Mouse (Mus musculus) inflammation-experienced regulatory T-cells (primary cell): ENCODE results near the gene Rnf222. TPM values are rescaled to one million over a fixed set of nuclear protein-coding genes. Genes with fewer than 3 reads are reported as not detected.

Source experiments
- polyA plus RNA-seq, 2 experiments: library from polyadenylated mRNA; unstranded; fragments of 100-300 nt; shearing (Covaris generic); gene quantifications; one replicate each; pipeline ENCODE4 v1.2.1; 2017

Gene Rnf222
- polyA plus RNA-seq: under 1 TPM in 1 of 2 experiments, not detected in 1; 0.13 TPM

DNA sequence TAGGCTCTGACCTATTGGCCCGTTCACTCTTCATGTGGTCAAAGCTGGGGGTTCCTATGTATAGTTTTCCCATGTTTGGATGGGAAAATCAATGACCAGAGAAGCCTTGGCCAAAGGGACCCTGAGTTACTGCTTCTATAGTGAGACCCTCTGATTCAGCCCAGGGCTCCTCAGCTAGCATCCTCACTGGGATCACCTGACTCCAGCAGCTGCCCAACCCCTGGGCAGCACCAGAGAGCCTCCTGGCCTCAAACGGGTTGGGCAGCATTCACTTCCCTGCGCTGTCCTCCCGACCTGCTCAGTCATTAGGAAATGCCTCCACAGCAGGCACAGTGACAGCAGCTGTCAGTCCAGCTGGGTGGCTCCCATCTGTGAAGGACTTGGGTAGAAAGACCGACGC lies at the start of gene Rnf222:
Gene Rnf222 (plus strand): TSS at position 301 of the 400 bp plus-strand sequence.

DNA sequence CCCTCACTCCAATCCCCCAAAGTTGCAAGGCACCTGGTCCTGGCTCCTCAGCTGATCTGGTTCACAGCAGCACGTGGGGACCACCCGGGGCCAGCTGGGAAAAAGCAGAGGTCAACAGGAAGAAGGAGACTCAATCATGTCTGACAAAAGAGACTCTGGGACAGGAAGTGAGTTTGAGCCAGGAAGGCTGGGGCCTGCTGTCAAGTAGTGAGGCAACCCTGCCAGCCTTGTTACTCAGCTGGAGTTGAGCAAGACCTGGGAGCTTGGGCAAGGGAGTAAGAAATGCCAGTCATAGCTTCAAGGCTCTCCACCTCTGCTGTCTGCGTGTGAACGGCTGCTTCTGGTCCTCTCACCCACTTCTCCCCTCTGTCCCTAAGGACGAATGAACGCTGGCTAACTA lies 16.6 kb upstream of the Rnf222 start, which contains the start of gene Ndel1:
Gene Ndel1 (minus strand): TSS at position 111 of the 400 bp plus-strand sequence.

DNA sequence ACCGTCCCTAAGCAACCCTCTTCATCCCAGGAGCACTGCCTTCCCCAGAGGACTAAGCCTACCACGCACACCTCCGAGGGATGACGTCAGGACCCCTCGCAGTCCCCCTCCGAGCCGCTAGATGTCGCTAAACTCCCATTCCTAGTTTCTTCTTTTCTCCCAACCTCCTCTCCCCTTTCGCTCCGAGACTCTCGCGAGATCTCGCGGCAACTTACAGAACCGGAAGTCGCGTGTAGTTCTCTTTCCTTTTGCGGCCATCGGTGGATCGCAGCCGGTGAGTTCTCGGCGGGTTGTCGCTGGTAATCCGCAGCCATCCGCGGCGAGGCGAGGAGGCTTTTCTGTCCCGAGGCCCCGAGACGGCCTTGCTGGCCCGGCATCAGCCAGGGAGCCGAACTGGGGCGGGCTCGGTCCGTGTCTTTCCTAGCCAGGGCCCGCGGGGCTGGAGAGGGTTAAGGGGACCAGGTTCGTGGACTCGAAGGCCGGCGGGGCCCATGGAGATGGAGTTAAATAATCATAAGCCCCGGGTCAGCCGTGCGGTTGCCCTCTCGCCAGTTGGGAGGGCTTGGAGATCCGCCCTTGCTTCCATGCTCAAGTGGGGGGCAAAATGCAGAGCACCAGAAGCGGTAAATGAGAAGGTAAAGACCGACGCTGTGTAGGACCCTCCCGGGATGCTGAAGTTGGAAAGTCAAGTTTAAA lies 13.1 kb downstream of the Rnf222 start, which contains the start of gene Rpl26:
Gene Rpl26 (plus strand): TSS at position 233 of the 696 bp plus-strand sequence.

DNA sequence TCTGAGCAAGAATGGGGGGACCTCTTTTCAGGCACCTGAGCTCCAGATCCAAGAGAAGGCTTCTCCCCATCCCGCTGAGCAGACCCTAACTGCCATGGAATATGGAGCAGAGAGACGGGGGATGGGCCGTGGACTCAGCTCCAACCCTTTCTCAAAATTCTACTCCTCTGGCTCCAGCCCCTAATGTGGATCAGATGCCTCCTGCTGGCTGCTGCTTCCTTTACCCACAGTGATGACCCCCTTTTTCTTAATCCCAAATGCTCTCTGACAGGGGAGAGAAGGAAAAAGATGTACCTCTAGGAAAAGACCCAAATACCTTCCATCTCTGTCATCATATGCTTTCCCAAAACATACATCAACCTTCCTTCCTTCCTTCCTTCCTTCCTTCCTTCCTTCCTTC lies 38.6 kb downstream of the Rnf222 start, which contains the start of gene Odf4:
Gene Odf4 (minus strand): TSS at position 101 of the 400 bp plus-strand sequence.

Other genes starting within 250 kb of the Rnf222 start
- 1 to 10 TPM in 1 of 2 experiments, under 1 TPM in 1; 0.96 to 2.1 TPM for gene Myh10, start 197.0 kb upstream of the Rnf222 start, polyA plus RNA-seq
- 10 to 100 TPM; 58.3 to 68.8 TPM for gene Ndel1, start 16.7 kb upstream of the Rnf222 start, polyA plus RNA-seq
- 100 to 1,000 TPM; 738 to 754 TPM for gene Rpl26, start 13.0 kb downstream of the Rnf222 start, polyA plus RNA-seq
- 1 to 10 TPM in 1 of 2 experiments, under 1 TPM in 1; 0.51 to 4.0 TPM for gene Odf4, start 38.5 kb downstream of the Rnf222 start, polyA plus RNA-seq
- gene Arhgef15, start 68.9 kb downstream of the Rnf222 start, polyA plus RNA-seq: under 1 TPM; 0.19 to 0.78 TPM
- gene Slc25a35, start 79.6 kb downstream of the Rnf222 start, polyA plus RNA-seq: 10 to 100 TPM in 1 of 2 experiments, 1 to 10 TPM in 1; 6.6 to 12.5 TPM
- gene Rangrf, start 86.6 kb downstream of the Rnf222 start, polyA plus RNA-seq: 10 to 100 TPM; 20.6 to 25.1 TPM
- 1 to 10 TPM; 3.4 to 4.0 TPM for gene Pfas, start 119.9 kb downstream of the Rnf222 start, polyA plus RNA-seq
- gene Ctc1, start 127.4 kb downstream of the Rnf222 start, polyA plus RNA-seq: 10 to 100 TPM; 21.2 to 28.1 TPM
- 1 to 10 TPM; 3.4 to 5.2 TPM for gene Aurkb, start 157.1 kb downstream of the Rnf222 start, polyA plus RNA-seq
- 1 to 10 TPM; 6.4 to 7.6 TPM for gene Borcs6, start 171.2 kb downstream of the Rnf222 start, polyA plus RNA-seq
- gene Tmem107, start 182.3 kb downstream of the Rnf222 start, polyA plus RNA-seq: 1 to 10 TPM; 2.4 to 4.8 TPM
- 100 to 1,000 TPM; 137 to 175 TPM for gene Vamp2, start 199.9 kb downstream of the Rnf222 start, polyA plus RNA-seq
- gene Per1, start 206.7 kb downstream of the Rnf222 start, polyA plus RNA-seq: 10 to 100 TPM in 1 of 2 experiments, 1 to 10 TPM in 1; 4.8 to 12.0 TPM
- under 1 TPM in 1 of 2 experiments, not detected in 1; 0.51 TPM for gene Hes7, start 231.9 kb downstream of the Rnf222 start, polyA plus RNA-seq
- gene 9130213A22Rik, start 234.0 kb downstream of the Rnf222 start, polyA plus RNA-seq: under 1 TPM in 1 of 2 experiments, not detected in 1; 0.40 TPM
- 1 to 10 TPM in 1 of 2 experiments, under 1 TPM in 1; 0.27 to 1.6 TPM for gene Aloxe3, start 237.3 kb downstream of the Rnf222 start, polyA plus RNA-seq